8 mouse cellular contexts compared by ENCODE assay signal in genomic region chr10:62275235-62275634, GRCm38 (mm10). TPM values are rescaled to one million over a fixed set of nuclear protein-coding genes. Genes with fewer than 3 reads are reported as not detected.
DNase-seq lines count a peak whose midpoint lies in the region; TF ChIP-seq lines count a peak whose summit lies in the region.

No protein-coding gene starts in this region.

- no peak for TF ChIP-seq EP300 in heart, adult 2 months (IDR thresholded peaks at IDR 0.05; ENCODE audit: insufficient read depth, low read depth, low read length)

- no peak overlapping the region for H3K9ac ChIP-seq in heart, adult 2 months (ENCODE audit: low read depth, low read length)

- H3K27me3 ChIP-seq in heart, adult 2 months (ENCODE audit: control insufficient read depth, insufficient read depth, low read length): no peaks in the 10 kb centered on the region

- TF ChIP-seq POLR2A in heart, adult 2 months (IDR thresholded peaks at IDR 0.05; ENCODE audit: insufficient read depth, low read depth, low read length): no peak

- no peak overlapping the region for H3K27ac ChIP-seq in heart, adult 2 months

- TF ChIP-seq CTCF in heart, adult 2 months (IDR thresholded peaks at IDR 0.05): peak; percentile 98

- no peaks in the 10 kb centered on the region for H3K4me1 ChIP-seq in heart, adult 2 months (ENCODE audit: control insufficient read depth, insufficient read depth, low read length)

- H3K4me3 ChIP-seq in heart, adult 2 months: no peak overlapping the region

- intact Hi-C loops in heart, adult 2 months (cut with DNase I): loop anchor here (1.0 to 5.0 kb wide), 3 partner anchors 62 to 136 kb away; no protein-coding TSS in a partner anchor
- intact Hi-C loops in heart, postnatal 25 days (cut with DNase I): loop anchor here (1.0 to 5.0 kb wide), 3 partner anchors 67 to 136 kb away; no protein-coding TSS in a partner anchor
- intact Hi-C loops in heart, postnatal 10 days (cut with DNase I): loop anchor here (1.0 to 5.0 kb wide), 3 partner anchors 67 to 136 kb away; no protein-coding TSS in a partner anchor

- no peaks in the 10 kb centered on the region for H3K36me3 ChIP-seq in heart, adult 2 months (ENCODE audit: control insufficient read depth, insufficient read depth, low read length)

- H3K79me2 ChIP-seq in heart, adult 2 months (replicated peaks; ENCODE audit: control insufficient read depth, insufficient read depth, low read length): no peaks in the 10 kb centered on the region

- peak; percentile 76 to 88 for DNase-seq in heart, adult 2 months
- DNase-seq in heart, postnatal 25 days (ENCODE audit: low spot score): no peak
- DNase-seq in adrenal gland, adult 8-10 months: peak; percentile 66
- DNase-seq in embryo, embryonic 11 days: peak; percentile 84
- peak; percentile 82 to 92 for DNase-seq in heart, postnatal 10 days
- DNase-seq in left cerebral cortex, adult 9 months (ENCODE audit: low spot score in 2 of 2): peak; percentile 26 to 88
- DNase-seq in natural killer cell, adult 2 months (ENCODE audit: low spot score in 2 of 2): peak; percentile 64 to 73
- DNase-seq in testis, postnatal 10 days (ENCODE audit: low spot score): peak; percentile 96

- WGBS in heart, adult 2 months: 17% methylated on average over 4 of the region's 4 CpGs

RNA-seq across cellular contexts. Expression of gene Tacr2, which starts 23.0 kb away (rescaled TPM):
- not detected for total RNA-seq in heart, adult 2 months (2021)
- polyA plus RNA-seq in heart, adult 2 months (2012; rRNA removed): not detected in 2 replicates
- total RNA-seq in heart, postnatal 25 days (2021): not detected
- total RNA-seq in adrenal gland, adult 8-10 months (2022): 10 to 100 TPM; 27.8 to 76.4 (median 46.5) TPM
- not detected for total RNA-seq in heart, postnatal 10 days (2021)

RNA-seq across cellular contexts. Expression of gene Tspan15, which starts 44.2 kb away (rescaled TPM):
- total RNA-seq in heart, adult 2 months (2021): 1 to 10 TPM; 6.1 to 8.1 TPM
- 17.7 and 19.1 TPM in 2 replicates for polyA plus RNA-seq in heart, adult 2 months (2012; rRNA removed)
- 1 to 10 TPM; 8.3 to 8.6 TPM for total RNA-seq in heart, postnatal 25 days (2021)
- total RNA-seq in adrenal gland, adult 8-10 months (2022): 10 to 100 TPM; 17.5 to 29.9 (median 21.7) TPM
- 10 to 100 TPM; 12.4 to 13.7 TPM for total RNA-seq in heart, postnatal 10 days (2021)

Comparison
In these comparisons a context has a peak if more than half of its experiments do, and no peak if none do; other contexts are left out.
1. RNA of gene Tacr2, which starts 23.0 kb away (total RNA-seq): 27.8 to 76.4 TPM in adrenal gland, adult 8-10 months; not detected in heart, adult 2 months, not detected in heart, postnatal 25 days and not detected in heart, postnatal 10 days; every median in the first group is over 10 times any median in the second.